Mouse (Mus musculus) small intestine, adult 2 months (tissue): ENCODE data around the gene Phlpp1.

Experiments
- CTCF ChIP-seq: fragments of 200-500 bp; IDR thresholded peaks from 2 replicates; pipeline ENCODE4 v1.5.1; 2012; ENCODE audit warnings: low read depth, mild to moderate bottlenecking, control low read depth, inconsistent platforms, low read length, moderate library complexity, mixed read lengths; ENCODE audit not compliant: insufficient replicate concordance, insufficient read length; ENCODE audit errors: extremely low read depth
- POLR2A ChIP-seq: fragments of 200-500 bp; IDR thresholded peaks from 2 replicates; pipeline ENCODE4 v1.6.1; 2012; ENCODE audit warnings: low read depth, mild to moderate bottlenecking, control low read depth, inconsistent platforms, low read length, moderate library complexity

DNA sequence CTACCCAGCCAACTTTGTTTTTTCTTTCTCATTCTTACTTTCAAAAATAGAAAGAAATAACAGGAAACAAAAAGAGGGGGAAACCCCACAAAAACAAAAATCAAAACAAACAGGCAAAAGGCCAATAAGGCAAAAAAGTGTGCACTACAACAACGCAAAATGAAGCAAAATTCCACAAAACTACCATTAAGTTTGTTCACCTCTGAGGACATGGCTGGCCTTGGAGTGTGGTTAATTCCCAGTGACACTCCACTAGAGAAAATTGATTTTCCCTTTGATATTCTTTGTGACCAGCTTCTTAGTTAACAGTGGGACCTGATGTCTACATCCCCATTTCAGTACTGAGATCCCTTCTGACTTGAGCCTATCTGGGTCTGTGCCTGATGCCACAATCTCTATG is 202.1 kb downstream of the Phlpp1 start:
- TF ChIP-seq CTCF: no peak
- TF ChIP-seq POLR2A: no peak
